Mouse (Mus musculus): ENCODE measurements around the gene 6430548M08Rik.
A peak's percentile ranks its signal among the peaks of the same experiment; 100 is the strongest.

Gene 6430548M08Rik

GRCm38 (mm10) chr8:120109149-120109548 is 4.8 kb upstream of the 6430548M08Rik start:
- DNase-seq (ENCODE audit: low spot score in 2 of 2) = no peak

GRCm38 (mm10) chr8:120110966-120111365 is 3.0 kb upstream of the 6430548M08Rik start:
- DNase-seq (ENCODE audit: low spot score in 2 of 2) = no peak

- DNase-seq (ENCODE audit: low spot score in 2 of 2) = no peak
These were observed 2.6 kb upstream of the 6430548M08Rik start for GRCm38 (mm10) chr8:120111382-120111781.

GRCm38 (mm10) chr8:120112535-120112934 is 1.4 kb upstream of the 6430548M08Rik start:
- no peak for DNase-seq (ENCODE audit: low spot score in 2 of 2)

DNA sequence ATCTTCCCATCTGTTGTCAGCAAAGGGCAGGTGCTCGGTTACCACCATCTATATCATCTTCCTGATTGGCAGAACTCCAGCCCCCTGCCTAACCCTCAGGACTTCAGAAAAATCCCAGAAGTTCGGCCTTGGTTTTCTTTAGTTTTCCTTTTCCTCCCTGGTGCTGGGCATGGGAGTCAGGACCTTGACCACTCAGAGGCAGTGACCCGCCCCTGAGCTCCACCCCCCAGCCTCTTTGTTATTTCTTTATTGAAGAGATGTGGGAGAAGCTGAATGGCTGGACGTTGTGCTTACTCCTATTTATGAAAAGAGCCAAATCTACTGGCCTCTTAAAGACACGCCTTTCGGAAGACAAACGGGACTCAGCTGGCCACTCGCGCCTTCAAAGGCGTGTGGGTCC is 646 bp upstream of the 6430548M08Rik start:
- no peak for DNase-seq (ENCODE audit: low spot score in 2 of 2)

DNA sequence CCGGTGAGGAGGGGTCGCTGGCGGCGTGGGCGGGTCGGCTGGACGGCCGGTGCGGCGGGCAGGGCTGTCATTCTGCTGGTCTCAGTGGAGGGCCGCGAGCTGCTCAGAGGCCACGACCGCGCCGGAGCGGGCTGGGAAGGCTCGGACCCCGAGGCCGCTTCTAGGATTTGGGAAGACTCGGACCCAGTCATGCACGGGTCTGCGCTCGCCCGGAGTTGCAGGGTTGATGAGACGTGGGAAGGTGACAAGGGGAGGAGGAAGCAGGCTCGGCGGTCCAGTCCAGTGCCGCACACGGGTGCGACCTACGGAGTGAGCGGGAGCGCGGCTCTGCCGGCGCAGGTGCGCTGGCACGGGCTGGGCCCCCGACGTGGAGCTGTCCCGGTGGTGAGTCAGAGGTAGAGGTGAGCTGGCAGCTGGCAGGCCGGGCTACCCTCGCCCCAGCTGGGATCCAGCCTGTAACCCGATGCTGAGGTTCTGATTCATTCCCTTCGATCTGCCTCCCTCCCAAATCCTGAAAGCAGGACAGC is 426 bp downstream of the 6430548M08Rik start:
- peak in 1 of 2 experiments; percentile 38 for DNase-seq (ENCODE audit: low spot score in 2 of 2)

DNA sequence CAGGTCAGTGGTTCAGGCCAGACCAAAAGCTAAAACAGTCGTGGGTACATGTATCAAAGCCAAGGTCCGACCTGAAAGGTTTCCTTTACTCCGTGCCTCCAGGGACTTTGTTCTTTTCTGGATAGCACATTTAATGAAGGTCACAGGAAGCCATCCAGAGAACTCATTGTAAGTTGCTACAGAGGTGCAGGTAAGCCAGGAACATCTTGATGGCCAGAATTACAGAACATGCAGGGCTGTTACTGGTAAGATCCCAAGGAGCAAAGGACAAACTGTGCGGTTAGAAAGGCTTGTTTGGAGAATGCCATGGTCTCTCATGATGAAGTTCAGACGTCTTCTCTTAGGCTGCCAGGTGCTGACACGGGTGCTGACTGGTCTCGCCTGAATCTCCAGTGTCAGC is 2.6 kb downstream of the 6430548M08Rik start:
- no peak for DNase-seq (ENCODE audit: low spot score in 2 of 2)

- no peak for DNase-seq (ENCODE audit: low spot score in 2 of 2)
These were observed 4.2 kb downstream of the 6430548M08Rik start for GRCm38 (mm10) chr8:120118162-120118561.

GRCm38 (mm10) chr8:120118847-120119246 is 4.9 kb downstream of the 6430548M08Rik start:
- DNase-seq (ENCODE audit: low spot score in 2 of 2) = peak in 1 of 2 experiments; percentile 35

- no peak for DNase-seq (ENCODE audit: low spot score in 2 of 2)
These were observed 5.5 kb downstream of the 6430548M08Rik start for GRCm38 (mm10) chr8:120119429-120119828.

DNA sequence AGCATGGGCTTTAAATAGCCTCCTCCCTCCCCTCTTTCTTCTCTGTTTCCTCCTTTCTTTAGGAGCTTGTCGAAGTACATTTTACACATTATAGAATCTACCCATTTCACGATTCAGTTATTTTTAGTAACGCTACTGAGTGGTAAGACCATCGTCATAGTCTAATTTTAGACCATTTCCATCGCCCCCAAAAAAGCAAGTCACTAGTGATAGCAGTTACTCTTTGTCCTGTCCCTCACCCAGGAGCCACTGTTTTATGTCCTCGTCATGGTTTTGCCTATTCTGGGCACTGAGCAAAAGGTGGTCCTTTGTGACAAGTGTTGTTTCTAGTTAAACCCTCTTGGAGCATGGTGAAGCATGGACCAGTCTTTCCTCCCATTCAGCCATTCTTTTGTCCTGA is 6.0 kb downstream of the 6430548M08Rik start:
- DNase-seq (ENCODE audit: low spot score in 2 of 2) = no peak

DNA sequence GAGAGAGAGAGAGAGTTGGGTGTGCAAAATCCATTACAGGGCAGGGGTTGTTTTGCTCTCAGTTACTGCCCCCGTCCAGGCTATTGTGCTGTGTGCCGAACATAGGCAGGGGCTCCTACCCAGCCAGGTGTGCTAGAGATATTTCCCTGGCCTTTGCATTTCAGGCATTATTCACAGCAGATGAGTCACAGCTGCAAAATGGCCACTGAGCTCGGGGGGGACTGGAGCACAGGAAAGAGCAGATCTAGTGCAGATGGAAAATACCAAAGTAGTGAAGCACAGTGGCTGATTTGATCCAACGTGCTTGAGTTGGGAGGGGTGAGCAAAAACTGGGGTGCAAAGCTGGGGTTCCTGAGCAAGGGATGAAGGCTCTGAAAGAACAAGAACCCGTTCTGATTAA is 7.0 kb downstream of the 6430548M08Rik start:
- DNase-seq (ENCODE audit: low spot score in 2 of 2) = peak in 1 of 2 experiments; percentile 28

- DNase-seq (ENCODE audit: low spot score in 2 of 2) = no peak
These were observed 10.3 kb downstream of the 6430548M08Rik start for GRCm38 (mm10) chr8:120124261-120124660.

DNA sequence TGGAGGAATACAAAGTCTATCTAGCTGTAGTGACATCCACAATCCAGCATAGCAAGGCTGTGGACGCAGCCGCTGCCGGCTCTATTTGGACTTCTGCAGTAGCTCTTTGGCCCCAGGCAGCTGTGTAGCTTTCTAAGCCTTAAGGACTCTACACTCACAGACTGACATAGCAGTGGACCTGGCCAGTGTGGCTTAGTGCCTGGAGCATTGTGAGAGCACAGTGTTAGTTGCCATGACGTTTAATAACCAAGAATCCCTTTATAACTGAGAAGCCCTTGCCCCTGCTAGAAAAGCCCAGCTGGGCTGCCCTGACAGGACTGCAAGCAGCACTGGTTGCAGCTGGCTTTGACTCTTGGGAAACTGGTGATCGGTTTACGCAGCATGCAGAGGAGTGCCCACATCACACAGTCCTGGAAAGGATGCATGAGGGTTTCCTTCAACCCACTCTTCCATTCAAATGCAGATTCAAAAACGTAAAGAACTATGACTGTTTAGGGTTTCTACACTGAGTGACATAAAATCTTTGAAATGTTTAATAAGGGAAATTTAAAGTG is 11.0 kb downstream of the 6430548M08Rik start:
- no peak for DNase-seq (ENCODE audit: low spot score in 2 of 2)

GRCm38 (mm10) chr8:120126357-120127161 is 12.6 kb downstream of the 6430548M08Rik start:
- no peak for DNase-seq (ENCODE audit: low spot score in 2 of 2)

DNA sequence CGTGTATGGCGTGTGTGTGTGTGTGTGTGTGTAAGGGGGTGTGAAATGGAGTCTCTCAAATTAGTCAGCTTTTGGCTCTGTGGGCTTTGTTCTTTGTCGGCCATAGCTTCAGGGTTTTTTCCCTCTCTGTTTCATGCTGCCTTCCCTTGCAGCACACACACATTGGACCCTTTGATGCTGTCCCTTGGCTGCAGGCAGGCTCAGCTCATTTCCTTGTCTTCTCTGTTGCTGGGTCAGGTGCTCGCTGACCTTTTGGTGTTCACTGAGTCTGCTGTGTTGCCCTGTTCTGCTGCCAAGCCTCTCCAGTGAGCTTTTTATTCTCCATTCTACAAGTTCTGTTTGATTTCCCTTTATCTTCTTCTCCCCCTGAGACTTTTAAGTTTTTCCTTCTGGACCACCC is 15.6 kb downstream of the 6430548M08Rik start:
- no peak for DNase-seq (ENCODE audit: low spot score in 2 of 2)

- no peak for DNase-seq (ENCODE audit: low spot score in 2 of 2)
These were observed 17.2 kb downstream of the 6430548M08Rik start for GRCm38 (mm10) chr8:120131158-120131557.

DNA sequence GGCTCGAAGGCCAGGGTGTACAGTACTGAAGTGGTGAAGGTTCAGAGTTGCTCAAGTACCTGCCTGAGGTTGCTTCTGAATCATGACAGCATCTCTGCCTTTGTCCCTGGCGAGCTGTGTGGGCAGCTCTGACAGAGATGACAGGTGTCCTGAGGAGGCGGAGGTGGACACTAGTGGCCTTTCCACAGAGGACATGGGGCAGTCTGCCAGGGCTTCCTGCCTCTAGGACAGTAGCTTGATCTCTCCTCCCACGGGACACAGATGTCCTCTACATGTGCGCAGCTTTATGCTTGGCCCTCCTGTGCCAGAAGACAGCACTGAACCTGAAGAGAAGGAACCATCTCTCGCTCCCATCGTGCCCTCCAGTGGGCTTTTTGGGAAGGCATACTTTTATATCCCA is 19.2 kb downstream of the 6430548M08Rik start:
- no peak for DNase-seq (ENCODE audit: low spot score in 2 of 2)

DNA sequence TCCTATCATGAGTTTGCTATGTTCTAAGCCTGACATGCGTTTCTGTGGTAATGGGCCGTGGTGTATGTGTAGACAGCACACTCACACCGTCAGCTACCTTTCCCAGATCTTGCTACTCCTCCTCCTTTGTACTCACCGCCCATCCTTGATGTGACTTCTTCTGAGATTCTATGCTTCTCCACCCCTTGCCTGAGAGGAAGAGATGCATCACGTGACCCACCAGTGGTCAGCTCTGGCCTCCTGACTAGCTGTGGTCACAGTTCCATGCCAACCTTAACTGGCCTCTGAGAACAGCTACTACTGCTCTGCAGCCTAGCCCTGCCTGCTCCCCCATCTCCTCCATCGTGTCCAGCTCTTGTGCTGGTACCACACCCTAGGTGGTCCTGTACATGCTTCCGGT is 21.7 kb downstream of the 6430548M08Rik start:
- DNase-seq (ENCODE audit: low spot score in 2 of 2) = no peak

DNA sequence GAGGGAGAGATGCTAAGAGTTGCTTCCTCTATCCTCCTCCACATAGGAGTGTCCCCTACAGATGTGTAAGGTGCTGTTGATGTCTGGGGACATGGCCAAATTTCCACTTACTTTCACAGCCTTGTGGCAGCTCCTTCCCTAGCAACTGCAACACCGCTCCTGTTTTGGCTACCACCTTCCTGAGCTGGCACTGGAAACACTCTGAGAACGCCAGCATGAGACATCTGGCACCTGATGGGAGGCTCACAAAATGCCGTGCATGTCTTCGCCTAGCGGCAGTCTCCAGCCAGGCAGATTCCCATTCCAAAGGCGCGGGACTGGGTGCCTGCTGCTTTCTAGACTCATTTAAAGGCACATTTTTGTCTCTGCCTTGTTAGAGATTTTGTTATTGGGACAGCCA is 22.7 kb downstream of the 6430548M08Rik start:
- peak; percentile 83 to 87 for DNase-seq (ENCODE audit: low spot score in 2 of 2)

GRCm38 (mm10) chr8:120138958-120139357 is 25.0 kb downstream of the 6430548M08Rik start:
- no peak for DNase-seq (ENCODE audit: low spot score in 2 of 2)

DNA sequence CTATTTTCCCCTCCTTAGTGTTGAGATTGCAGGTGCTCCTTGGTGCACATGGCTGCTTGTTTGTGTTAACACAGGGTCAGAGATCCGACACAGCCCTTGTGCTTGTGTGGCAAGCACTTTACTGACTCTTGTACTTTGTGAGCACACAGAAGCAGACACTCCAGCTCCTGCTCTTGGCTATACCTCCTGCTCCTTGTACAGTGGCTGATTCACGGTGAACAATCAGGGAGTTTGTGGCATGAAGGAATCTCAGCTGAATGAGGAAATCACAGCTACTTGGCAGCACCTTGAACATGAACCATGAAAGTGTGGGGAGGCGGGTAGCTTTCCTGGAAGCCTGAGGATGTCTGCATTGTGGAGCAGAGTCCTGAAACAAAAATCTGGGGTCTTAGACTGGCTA is 26.8 kb downstream of the 6430548M08Rik start:
- no peak for DNase-seq (ENCODE audit: low spot score in 2 of 2)

All from right cerebral cortex, postnatal 36 days (tissue).